Mouse (Mus musculus) erythroblast, adult 5-6 weeks (primary cell): ENCODE measurements around the gene Arl15. TPM values are rescaled to one million over a fixed set of nuclear protein-coding genes. Genes with fewer than 3 reads are reported as not detected.

Source experiments
- ATAC-seq: replicated peaks from 2 replicates; pipeline ENCODE4 v1.8.0; 2016; ENCODE audit warnings: moderate number of reproducible peaks, mild to moderate bottlenecking, moderate TSS enrichment, inconsistent platforms; ENCODE audit not compliant: poor library complexity, low FRiP score, severe bottlenecking
- total RNA-seq, 2 experiments: library from RNA; stranded (forward) in 1 of 2; stranded (reverse) in 1 of 2; fragments of 150-400 nt in 1 of 2; fragments of 200-764, 138-1000 nt in 1 of 2; gene quantifications; 2 replicates each; pipeline versions ENCODE4 v1.2.3 to v1.2.4; 2015 to 2017; ENCODE audit warnings: low replicate concordance in 2 of 2

The Arl15 gene
- total RNA-seq, 2 experiments from 2014 or later = 7.3 to 9.0 TPM

DNA sequence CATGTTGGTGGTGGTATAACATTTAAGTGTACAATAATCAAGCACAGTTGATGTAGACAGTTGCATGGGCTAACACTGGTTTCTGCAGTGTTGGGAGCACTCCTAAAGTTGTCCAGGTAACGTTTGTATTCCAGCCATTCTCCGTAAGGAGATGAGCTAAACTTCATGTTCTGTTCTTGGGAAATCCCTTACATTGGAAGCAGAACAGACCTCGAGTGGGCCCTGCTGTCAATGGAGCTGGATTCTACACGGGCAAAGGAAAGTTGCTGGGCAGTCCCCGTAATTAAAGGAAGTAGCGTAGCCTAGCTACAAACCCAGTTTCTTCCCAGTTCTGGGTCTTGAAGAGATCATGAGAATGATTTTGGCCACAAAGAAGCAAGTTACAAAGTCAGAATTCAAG, 285.4 kb downstream of the Arl15 start:
- no peak for ATAC-seq

DNA sequence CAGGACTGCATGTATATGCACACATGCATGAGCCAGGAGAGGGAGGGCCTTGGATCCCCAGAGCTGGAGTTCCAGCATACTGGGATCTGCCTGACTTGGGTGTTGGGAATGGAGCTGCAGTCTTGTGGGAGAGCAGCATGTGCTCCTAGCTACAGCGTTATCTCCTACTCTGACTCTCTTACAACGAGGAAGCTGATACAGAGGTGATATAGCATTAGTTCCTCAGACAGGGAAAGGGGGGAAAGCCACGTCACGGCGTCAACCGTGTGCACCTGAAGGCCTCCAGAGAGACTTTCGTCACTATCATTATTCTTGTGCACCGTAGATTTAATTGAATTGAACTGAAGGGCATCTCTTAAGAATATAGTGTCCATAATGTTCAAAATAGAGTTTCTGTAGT, 286.2 kb downstream of the Arl15 start:
- no peak for ATAC-seq

DNA sequence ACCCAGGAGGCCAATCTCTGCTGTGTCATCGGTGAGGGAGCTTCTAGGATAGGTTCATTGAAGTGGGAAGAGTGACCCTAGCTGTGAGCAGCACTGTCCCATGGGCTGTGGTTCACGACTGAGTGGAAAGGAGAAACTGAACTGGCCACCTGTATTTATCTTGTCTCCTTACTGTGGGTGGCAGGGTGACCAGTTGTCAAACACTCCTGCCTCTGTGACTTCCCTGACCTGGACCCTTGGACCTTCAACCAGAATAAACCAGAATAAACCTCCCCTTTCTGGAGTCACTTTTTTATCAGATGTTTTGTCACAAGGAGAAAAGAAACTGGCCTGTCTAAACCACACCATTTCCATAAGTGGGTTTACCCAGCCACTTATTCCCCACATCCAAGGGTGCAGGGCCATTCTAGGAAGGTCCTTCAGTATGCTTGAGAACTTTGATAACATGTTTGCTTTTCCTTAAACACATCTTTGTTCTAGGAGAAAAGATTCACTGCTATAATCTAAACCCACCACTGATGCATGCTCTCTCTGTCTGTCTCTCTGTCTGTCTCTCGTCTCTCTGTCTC, 289.3 kb downstream of the Arl15 start:
- ATAC-seq = no peak

DNA sequence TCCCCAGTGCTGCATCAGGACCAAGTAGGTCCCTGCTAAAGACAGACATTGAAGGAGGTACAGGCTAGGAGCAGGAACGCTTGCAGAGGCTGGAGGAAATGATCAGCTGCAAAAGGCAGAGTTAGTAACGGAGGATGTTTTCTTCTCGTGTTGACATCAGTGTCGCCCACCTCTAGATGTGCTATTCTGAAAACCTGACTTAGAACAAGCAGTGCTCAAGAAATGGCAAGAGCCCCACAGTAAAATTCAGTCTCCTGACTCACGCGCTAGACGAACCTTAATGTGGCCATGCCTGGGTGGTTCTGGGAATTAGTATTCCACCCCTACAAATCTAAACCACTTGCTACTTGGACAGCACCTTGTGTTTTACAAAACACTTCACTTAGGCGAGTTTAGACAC, 291.1 kb downstream of the Arl15 start:
- no peak for ATAC-seq

DNA sequence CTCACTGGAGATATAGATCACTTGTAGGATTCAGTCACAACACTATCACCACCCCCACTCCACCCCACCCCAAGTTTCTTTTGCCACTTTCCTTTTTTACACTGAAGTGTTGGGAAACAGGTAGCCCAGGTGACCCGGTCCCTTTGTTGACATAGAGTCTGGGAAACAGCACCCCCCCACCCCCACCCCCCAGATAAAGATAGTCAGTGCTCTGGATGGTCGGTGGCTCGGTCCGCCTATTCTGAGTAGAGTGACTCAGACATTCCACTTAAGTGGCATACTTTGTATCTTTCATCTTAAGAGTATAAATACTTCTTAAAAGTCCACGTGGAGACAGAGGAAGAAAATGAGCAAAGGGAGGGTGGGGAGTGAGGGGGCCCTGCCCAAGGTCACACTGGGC, 292.0 kb downstream of the Arl15 start:
- ATAC-seq = no peak

DNA sequence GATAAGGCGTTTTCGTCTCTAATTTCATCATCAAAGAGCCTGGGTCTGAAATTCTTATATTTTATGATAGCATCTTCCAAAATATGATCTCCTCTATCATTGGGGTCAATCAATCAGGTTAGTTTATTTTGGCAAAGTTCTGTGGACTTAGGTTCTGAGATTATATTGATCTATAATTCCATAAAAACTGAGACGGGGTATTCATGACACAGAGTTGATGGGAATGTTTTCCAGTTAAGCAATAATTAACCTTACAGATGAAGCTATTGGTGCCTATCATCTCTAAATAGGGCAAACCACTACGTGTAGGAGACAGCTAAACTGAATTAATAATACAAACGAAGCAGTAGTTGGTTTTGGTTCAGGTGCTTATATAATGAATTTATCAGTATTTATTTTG, 292.5 kb downstream of the Arl15 start:
- no peak for ATAC-seq

DNA sequence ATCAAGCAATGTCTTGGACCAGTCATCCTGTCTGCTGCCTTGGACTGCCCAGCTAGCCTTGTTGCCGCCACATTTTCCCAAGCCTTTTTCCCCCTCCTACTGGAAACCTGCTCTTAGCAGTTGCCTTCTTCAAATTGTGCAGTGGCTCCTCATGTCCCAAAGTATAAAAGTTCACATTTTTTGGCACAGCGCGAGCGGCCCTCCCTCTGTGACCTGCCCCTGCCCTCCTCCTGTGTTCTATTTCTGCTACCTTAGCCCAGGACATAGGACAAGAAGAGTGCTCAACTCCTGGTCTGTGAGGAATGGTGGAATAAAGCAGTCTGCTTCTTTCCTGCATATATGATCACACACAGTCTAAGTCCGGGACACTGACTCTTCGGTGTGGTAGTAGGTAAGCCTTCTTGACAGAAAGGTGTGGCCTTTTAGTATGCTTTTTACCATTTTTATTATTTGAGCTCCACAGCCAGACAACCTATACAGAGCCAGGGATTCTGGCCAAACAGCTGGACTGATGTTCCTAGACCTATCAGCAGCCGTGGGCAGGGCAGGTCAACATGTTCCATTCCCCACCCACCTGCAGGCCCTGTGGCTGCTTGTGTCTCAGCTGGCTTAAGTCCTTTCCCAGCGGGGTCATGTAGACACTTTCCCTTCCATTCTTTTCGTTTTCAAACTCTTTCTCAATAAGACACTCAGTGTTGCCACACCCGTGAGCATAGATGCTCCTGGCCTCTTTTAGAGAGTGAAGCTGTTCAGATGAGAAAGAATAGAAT, 293.6 kb downstream of the Arl15 start:
- no peak for ATAC-seq

DNA sequence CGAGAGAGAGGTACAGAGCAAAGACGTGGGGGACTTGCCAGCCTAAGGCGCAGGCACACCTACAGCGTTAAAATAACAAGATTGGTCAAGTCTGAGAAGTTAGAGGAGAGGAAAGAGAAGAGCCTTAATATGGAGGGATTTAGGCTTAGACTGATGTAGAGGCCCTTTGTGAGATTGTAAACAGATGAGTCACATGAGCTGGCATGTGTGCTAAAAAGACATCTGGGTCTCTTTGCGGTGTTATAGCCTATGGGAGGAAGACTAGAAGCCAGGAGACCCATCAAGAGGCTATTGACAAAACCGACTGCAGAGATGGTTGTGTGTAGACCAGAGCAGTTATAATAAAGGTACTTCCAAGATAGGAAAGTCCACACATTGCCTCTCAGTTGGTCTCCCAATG, 296.5 kb downstream of the Arl15 start:
- no peak for ATAC-seq

DNA sequence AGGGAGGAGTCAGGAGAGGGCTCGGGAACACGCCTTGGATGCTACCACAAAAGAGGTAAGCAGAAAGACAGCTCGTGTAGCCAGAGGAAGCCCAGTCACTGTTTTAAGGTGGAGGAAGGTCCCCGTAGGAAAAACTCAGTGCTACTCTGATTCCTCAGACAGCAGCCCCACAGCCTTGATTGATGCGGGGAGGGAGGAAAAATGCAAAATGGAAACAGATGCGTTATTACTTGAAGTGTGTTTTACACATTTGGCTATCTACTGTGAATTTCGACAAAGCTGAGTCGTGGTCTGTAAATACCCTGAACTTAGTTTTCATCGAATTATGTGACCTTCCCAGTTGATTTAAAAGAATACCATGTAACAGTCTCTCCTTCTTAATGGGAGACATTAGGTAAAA, 296.9 kb downstream of the Arl15 start:
- no peak for ATAC-seq

DNA sequence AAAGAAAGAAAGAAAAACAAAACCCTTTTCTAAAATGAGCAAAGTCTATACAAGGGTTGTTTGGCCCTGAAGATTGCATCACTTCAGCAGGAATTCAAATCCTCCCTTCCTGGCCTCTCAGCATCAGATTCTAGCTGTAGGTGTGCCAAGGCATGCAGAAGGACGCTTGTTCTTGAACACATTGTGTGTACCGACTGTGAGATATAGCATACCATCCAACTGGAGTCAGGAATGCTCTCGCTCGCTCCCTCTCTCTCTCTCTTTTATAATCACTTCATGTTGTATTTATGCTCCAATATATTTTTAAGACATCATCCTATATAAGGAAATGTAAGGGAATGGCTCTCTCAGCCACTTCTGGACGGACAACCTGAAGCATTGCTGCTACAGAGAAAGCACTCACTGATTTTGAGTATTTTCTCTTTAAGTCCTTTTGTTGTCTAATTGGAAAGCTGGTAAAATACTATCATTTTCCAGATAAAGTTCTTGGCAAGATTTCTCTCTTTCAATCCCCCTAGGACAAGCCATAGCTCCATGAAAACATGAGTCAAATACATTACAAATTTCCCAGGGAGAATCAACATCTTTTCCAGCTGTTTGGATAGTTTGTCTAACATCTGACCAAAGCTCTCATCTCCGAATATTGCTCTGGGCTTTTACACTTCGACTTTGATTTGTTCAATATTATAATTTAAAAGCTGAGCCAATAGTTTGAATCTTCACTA, 300.0 kb downstream of the Arl15 start:
- ATAC-seq = no peak

DNA sequence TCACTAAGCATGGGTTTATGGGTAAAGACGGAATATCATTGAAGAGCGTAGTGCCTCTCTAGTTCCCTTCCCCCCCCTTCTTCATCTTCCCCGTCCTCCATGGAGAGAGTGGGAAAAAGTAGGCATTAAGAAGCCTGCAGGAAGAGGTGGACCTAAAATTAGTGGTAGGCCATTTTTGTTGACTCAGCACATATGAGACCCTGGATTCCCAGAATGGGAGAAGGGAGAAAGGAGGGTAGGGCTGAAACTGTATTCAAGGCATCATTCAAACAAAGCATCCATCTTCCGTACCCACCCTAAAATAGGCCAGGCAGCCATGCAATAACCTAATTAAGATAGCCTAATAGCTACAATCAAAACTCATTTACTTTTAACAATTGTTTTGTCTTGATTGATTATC, 301.1 kb downstream of the Arl15 start:
- ATAC-seq = no peak

DNA sequence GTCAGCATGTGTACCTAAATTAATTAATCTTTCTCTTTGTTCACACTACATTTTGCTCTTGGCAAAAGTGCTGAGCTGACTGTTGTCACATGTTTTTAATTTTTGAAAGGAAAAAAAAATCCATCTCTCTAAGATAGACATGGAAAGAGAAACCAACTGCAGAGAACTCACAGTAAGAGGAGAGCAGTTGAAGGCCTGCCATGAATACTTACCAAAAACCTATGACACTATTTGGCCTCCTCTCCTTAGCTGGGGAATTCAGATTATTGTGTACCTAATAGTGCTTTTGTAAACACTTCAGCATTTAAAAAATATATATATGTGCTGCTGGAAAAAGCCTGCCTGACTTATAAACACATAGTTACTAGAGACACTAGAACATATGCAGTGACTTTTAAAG, 302.1 kb downstream of the Arl15 start:
- ATAC-seq = no peak

DNA sequence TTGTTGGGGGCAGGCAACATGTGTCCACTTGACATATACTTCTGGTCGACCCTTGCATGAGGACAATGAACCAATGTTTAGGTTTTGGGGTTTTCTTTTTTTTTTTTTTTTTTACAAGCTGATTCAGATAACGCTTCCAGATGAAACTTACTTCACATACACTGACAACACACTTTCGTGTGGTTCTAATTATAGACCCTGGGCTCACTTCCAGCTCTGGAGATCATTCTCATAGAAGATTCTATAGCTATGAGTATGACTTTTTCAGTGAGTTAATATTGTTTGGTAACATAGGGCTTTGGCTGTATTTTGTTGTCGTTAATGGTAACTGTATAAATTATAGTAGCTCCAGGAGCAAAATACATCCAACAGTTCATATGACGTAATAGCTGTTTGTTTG, 306.9 kb downstream of the Arl15 start:
- ATAC-seq = no peak

DNA sequence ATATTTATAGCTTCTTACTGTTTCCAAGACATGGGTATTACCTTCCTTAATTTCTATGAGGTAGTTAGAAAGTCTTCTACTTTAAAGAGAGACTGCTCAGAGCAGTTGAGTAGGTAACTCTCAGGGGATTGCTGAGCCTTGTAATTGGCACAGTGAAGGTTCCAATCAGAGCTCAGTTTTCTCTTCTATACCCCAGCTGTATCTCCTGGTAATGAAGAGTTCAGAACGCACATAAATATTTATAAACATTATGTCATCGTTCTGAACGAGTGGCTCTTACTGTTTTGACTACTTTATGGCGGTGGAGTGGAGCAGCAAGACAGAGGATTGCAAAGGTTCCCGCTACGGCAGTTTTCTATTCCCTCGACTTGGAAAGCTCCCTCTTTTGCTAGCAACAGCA, 311.8 kb downstream of the Arl15 start:
- ATAC-seq = no peak

DNA sequence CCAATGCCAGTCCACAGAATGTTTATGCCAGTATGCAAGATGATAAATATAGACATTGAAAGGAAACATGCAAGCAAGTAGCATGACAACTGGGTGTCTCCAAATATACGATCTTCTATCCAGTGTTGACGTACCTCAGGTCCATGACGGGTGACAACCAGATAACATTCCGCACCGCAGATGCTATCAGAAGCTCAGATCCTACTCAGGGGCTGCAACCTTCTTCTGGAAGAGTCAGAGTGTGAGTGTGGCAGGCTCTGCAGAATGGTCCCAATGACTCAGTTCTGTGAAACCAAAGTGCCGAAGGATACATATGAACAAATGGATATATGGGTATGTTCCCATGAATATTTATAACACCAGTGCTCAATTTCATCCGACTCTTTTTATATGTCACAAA, 313.2 kb downstream of the Arl15 start:
- no peak for ATAC-seq

DNA sequence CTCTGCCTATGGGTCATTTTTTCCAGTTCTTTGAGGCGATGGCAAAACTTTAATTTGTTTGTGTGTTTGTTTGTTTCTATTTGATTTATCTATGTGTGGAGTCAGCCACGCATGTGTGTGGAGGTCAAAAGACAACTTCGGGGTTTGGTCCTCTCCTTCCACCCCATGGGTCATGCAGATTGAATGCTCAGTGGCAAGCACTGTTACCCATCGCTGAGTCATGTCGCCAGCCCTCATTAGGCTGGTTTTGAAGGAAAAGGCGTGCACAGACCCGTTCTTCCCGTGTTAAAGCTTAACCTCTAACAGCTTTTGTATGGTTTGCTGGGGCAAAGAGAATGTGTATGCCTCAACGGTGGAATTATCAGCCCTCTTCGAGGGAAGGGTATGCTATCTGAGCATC, 315.1 kb downstream of the Arl15 start:
- no peak for ATAC-seq

DNA sequence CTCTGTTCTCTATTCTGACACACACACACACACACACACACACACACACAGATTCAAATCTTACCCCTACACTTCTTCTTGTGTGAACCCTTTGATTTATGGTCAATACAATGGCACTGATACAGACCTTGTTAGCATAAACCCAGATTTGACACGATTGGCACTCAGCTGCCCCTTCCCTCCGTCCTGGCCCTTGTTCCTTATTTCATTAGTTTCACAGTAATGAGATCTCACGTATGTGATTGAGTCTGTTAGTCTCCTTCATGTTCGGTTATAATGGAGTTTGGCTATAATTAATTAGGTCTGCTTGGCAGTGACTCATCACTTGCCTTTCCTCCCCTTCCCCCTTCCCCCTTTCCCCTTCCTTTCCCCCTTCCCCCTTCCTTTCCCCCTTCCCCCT, 315.5 kb downstream of the Arl15 start:
- no peak for ATAC-seq

DNA sequence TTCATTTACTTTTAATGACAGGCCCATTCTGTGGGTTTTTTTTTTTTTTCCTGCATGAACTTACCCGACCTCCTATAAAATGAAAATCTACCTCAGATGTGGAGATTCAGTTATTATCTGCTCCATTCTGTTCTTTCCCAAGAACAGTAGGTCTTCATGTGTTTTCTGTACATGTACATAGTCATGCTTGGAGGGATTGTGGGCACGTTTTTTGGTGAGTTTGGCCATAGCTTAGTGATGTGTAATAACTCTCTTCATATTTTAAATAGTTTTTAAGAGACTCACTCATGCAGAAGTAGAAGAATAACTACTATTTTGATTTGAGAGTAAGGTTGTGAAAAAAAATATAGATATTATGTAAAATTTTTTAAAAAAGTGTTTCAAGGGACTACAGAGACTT, 319.2 kb downstream of the Arl15 start:
- no peak for ATAC-seq

DNA sequence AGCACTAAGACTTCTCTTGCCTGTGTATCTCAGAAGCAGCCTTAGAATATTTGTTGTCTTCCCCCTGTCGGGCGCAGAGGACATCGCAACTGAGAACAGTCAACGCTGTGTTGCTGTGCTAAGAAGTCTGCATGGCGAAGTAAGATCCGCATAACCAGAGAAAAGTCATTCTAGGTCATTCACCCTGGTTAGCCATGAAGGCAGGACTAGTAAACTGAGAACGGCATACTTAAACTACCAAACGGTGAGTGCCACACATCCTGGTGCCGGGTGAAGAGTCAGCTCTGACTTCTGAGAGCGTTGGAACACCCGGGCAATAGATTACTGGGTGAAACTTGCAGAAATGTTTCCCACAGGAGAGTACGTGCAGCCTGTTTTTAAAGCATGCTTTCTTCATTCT, 320.3 kb downstream of the Arl15 start:
- ATAC-seq = no peak

DNA sequence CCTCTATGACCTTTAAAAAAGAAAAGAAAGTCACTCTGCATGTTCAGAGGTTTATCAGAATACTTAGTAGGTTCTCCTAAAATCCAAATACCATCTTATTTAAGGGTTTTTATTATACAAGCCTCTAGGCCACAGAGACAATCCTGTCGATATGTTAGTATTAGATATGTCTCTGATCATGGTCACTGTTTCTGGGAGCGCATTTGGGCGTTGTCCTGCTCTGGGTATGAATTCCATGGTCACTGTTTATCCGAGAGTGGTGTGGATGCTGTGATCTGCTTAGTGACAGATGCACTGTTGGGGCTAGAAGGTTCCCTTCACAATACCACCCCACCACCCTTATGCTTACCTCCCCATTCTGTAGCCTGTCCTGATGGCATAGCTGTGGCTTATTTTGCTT, 320.8 kb downstream of the Arl15 start:
- no peak for ATAC-seq

DNA sequence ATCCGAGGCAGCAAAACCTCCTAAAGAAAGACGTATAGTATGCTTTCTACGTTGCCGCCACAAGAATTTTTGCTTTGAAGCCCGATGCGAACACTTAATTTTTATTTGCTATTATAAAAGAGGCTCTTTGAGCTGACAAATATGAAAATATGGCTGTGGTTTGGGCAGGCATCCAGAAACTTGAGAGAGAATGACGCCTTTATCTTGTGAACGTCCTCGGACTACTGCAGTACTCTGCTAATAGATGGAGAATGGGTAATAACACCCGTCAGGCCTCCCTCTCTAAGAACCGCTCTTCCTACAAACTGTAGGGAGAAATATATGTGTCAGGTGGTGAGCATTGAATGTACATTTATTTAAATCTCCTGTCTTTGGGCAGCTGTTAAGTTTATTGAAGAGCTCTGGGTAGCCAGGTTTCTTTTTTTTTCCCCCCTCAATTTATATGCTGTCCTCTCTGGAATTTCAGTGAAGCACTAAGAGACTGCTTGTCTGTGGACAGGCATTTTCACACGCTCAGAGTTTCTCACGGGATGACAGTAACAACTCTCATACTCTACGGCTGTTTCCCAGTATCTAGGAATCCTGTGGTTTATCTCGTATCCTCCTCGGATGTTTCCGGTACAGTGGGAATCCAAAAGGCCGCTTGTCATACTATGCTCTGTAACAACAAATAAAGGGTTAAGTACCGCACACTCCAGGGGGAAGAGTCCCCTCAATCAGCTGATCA, 324.0 kb downstream of the Arl15 start:
- ATAC-seq = no peak
